Mouse (Mus musculus): ENCODE results near the gene Pgk1.

GRCm38 (mm10) chrX:106189356-106189755 lies 2.5 kb downstream of the Pgk1 start:
- TF ChIP-seq CTCF (IDR thresholded peaks at IDR 0.05; ENCODE audit: extremely low read depth, insufficient read length, insufficient replicate concordance, low read depth, low read length) (no peak), POLR2A (IDR thresholded peaks at IDR 0.05; ENCODE audit: low read depth, low read length) (no peak)
